Mouse (Mus musculus) liver (tissue): Measurements from ENCODE around the gene Tas2r143.

Experiments
- DNase-seq: peaks from one replicate; pipeline ENCODE4 v3.0.0-alpha.2; 2020; ENCODE audit warnings: mixed read lengths

The Tas2r143 gene

DNA sequence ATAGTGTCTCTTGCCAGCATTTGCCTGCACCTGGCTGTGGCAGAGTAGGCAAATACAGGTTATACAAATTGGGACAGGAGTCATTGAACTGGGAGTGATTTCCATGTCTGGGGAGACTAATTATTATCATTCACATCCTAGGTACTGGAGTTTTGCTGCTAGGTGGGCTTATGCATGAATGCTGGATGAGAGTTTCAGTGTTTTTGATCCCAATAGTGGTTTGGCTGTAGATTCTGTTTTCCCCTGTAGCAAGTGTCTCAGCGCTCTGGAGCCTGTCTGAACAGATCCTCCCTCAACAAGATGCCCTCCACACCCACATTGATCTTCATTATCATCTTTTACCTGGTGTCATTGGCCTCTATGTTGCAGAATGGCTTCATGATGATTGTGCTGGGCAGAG, at the start of gene Tas2r143:
TSS of gene Tas2r143 (plus strand) at position 301 of the 400 bp plus-strand sequence.
- DNase-seq: no peak

DNA sequence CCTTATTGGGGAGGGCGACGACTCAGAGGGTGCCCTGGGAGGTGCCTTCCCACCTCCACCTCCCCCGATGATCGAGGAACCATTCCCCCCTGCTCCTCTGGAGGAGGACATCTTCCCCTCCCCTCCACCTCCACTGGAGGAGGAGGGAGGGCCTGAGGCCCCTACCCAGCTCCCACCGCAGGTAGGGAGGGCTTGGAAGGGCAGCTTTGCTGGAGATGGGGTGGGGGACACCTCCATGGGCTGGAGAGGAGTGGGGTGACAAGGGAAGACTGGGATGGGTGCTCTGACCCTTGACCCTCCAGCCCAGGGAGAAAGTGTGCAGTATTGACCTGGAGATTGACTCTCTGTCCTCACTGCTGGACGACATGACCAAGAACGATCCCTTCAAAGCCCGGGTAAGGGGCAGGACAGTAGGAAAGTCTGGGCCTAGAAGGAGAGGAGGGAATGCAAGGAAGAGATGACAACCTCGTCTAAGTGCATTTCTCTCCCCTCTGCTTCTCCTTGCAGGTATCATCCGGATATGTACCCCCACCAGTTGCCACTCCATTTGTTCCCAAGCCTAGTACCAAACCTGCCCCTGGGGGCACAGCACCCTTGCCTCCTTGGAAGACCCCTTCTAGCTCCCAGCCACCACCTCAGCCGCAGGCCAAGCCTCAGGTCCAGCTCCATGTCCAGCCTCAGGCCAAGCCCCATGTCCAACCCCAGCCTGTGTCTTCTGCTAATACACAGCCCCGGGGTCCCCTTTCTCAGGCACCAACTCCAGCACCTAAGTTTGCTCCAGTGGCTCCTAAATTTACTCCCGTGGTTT, 48.9 kb upstream of the Tas2r143 start:
- DNase-seq: no peak

DNA sequence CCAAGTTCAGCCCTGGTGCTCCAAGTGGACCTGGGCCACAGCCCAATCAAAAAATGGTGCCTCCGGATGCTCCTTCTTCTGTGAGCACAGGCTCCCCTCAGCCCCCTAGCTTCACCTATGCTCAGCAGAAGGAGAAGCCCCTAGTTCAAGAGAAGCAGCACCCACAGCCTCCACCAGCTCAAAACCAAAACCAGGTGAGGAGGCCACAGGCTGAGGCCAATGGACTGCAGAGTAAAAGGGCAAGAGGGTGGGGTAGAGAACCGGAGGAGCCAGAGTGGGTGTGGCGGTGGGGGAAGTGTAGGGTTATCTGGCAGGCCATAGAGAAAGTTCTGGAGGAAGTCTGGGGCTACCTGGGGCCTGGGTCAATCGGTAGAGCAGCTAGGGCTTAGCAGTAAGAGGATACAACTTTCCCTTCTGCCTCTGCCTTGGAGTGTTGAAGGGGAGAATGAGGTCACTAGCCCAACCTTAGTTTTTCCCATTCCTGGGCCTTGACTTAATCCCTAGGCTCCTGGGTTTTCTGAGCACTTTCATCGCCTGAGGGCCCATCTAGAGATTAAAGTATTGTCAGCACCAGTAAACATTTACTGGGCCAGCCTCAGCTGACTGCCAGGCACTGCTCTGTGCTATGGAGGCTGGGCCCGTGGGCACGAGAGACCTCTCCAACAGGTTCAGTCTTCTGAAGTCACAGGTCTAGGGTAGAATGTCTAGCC, 48.1 kb upstream of the Tas2r143 start:
- peak; percentile 59 for DNase-seq

DNA sequence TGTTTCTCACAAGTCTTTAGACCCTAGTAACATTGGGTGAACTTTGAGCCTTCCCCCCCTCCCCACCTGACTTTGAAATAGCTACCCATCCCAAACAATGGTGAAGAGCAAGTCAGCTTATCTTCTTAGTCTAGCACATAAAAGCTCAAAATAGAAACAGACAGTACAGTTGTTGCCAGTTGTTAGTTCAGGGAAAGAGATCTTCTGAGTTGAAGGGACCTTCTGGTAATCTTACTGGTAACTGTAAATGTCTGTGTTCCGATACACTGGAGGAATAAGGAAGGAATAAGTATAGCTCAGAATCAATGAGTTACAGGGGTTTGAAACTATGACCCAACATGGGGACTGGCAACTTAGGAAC, 47.6 kb upstream of the Tas2r143 start:
- no peak for DNase-seq

- peak; percentile 38 for DNase-seq
These were observed 46.9 kb upstream of the Tas2r143 start for GRCm38 (mm10) chr6:42353180-42353579.

DNA sequence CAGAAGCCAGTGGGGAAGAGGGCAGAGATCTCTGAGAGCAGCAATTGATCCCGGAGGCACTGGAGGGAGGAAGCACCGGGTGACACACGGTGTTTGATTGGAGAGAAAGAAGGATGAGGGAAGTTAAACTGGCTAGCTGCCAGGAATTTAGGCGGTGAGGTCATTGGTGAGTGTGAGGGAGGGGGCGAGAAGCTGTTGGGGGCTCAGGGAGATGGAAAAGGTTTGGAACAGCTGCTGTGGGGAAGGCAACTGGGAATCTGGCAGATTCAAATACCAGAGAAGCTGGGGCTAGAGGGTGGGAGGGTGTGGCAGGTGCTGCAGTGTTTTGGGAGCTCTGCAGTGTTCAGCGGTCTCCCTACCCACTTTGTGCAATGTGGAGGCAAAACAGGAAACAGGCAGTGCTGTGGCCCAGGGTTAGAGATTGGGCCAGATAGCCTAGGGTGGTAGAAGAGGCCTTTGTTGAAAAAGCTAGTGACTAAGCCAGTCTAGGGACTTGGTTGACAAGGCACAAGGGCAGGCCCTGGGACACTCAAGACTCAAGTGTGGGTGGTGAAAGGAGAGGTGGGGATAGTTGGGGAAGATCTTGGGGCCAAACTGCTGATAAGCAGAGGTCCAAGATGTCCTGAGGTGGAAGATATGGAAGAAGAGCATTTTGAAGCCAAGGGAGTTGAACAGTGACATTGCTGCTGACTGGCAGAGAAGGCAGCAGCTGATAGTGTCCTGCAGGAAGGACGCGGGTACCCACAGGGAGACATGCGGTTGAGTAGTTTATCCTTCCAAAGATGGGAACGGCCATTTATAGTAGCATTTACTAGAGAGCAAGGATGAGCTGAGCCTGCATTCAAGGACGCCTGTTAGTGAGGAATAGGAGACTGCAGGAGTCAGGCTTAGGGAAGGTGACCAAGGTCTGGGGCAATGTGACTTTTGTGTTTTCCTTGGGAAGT, 45.7 kb upstream of the Tas2r143 start:
- DNase-seq: peak; percentile 29

GRCm38 (mm10) chr6:42355366-42355765, 44.7 kb upstream of the Tas2r143 start:
- DNase-seq: no peak

- no peak for DNase-seq
These were observed 44.0 kb upstream of the Tas2r143 start for GRCm38 (mm10) chr6:42355794-42356600.

DNA sequence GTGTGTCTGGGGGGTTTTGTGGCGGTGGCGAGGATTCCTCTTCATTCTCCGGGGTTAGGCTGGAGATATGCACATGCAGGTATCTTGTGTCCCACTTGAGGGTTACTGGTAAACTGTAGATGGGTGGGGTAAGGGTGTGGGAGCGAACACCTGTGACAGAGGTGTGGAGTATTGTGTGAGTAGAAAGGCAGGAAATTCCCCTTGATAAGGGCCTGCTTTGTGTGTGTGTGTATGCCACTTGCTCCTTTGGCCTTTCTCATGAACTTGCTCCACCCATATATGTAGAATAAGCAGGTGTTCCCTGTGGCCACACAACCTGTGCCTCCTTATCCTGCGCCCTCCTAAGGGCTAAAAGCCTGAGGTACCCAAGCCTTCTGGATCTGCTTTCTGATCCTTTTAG, 43.1 kb upstream of the Tas2r143 start:
- no peak for DNase-seq

- no peak for DNase-seq
These were observed 42.1 kb upstream of the Tas2r143 start for GRCm38 (mm10) chr6:42357901-42358300.

DNA sequence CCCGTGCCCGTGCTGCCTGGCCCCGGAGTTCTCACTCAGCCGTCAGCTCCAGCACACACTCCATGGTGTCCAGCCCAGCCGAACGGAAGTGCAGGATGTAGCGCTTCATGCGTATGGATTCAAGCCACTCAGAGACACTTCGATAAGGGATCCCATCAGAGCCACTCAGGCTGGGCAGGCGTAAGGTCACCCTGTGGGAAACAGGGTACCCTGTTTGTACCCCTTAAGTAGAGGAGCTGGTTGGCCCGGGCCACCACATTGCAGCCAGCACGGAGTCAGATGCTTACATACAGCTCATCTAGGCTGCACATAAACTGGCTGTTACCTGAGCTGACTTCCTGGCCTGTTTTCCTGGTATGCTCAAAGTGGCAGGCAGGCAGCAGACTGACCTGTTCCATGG, 41.1 kb upstream of the Tas2r143 start:
- DNase-seq: no peak

DNA sequence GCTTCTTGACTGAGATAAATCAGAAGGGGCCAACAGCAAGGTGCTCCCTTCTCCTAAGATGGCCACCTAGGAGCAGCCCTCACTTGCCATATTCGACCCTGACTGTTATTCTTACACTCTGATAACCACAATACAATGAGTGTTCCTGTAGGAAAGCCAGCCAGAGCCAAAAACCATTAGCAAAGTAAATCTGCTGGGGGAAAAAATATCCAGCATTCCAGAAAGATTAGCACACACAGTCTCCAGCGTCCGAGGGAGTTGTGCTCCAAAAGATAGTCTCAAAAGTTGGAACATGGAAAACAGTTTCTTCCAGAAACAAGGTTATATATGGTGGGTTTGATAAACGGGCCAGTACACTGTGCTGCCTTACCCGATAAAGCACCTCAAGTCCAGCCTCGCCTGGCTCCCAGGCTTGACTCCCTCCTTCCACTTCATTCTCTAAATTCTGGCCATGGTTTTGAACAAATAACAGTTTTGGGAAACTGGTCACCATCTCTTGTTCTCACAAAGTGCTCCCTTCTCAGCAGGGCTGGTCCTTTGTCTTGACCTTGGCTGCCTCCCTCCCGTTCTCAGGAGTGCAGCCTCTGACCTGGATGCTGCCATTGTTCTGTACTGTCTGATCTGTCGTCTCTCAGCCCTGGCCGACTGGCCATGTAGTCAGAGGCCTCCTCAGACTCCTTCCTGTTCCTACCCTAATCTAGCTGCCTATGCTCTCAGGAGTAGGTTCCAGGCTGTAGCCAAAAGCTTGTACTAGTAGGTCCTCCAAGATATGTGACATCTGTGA, 40.5 kb upstream of the Tas2r143 start:
- DNase-seq: no peak

GRCm38 (mm10) chr6:42360231-42360840, 39.7 kb upstream of the Tas2r143 start:
- no peak for DNase-seq

DNA sequence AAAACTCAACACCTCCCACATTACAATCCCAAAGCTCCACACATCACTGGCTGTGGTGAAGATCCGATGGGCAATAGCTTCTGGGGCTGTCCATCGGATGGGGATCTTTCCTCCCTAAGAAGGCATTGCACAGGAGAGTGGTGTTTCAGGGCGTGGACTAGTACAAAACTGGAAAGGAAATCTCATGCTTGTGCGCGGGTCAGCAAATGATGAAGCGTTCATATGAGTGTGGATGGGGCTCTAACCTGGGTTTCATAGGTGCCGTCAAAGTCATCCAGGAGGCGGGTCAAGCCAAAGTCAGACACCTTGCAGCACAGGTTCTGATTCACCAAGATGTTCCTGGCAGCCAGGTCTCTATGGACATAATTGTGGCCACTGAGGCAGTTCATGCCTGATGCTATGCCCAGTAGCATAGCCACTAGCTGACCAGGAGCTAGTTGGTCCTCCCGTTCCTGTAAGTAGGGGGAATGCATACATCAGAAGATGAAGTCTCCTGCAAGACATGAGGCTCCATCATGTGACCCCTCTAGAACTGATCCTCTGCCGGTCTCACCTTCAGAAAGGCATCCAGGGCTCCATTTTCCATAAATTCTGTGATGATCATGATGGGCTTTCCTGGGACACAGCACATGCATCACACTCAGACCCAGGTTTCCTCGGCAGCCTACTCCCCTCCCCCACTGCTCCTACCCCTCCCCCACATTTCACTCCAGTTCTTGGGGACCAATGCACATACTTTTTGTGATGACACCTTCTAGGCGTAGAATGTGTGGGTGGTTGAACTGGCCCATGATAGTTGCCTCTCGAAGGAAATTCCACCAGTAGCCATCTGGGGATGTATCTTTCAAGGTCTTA, 38.8 kb upstream of the Tas2r143 start:
- DNase-seq: no peak

DNA sequence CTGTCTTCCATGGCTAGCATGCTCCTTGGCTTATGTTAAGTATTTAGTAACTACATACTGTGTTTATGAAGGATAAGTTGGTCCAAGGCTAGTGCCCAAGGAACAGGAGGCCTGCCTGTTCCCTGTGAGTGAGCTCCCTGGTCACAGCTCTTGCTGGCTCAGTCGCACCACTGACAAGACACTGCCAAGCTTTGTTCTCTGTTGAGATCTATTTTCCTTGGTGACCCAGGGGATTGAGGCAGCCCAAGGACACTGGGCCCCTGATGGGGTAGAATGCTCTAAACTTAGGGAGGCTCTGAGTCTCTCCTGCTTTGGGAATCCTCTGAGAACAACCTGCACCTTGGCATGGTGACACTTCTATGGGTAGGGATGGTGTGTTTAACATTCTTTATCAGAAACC, 38.0 kb upstream of the Tas2r143 start:
- no peak for DNase-seq

DNA sequence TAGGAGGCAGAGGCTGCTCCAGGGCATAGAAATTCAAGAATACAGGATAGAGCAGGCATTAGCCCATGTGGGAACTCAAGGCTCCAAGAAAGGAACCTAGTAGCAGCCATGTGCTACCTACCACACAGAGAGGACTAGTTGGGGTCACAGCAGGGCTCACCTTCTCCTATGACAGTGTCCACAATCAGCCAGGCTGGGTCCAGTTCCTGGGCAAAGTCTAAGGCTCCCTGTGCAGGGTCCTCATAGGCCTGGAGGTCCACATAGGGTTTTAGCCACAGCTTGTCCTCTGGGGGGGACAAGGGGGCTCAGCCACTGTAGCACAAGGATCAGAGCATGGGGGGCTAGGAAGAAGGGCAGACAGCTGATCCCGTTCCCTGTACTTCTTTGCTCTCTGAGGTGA, 37.5 kb upstream of the Tas2r143 start:
- no peak for DNase-seq

GRCm38 (mm10) chr6:42362974-42363373, 37.1 kb upstream of the Tas2r143 start:
- DNase-seq: no peak

DNA sequence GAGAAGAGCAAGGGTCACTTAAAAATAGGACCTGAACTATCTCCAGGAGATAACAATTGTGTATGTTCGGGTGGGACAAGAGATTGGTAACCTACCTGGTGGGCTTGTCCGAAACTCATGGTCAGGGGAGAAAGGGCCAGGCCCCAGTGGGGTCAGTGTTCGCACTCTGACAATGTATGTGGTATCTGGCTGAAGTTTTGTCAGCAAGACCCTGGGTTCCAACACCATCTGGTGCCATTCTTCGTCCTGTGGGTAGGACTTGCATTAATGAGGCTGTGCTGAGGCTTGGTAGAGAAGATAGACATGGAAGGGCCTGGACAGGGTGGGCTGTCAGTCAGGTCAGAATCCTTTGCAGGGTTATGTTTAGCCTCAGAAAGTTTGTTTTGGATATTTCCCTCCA, 36.0 kb upstream of the Tas2r143 start:
- no peak for DNase-seq

DNA sequence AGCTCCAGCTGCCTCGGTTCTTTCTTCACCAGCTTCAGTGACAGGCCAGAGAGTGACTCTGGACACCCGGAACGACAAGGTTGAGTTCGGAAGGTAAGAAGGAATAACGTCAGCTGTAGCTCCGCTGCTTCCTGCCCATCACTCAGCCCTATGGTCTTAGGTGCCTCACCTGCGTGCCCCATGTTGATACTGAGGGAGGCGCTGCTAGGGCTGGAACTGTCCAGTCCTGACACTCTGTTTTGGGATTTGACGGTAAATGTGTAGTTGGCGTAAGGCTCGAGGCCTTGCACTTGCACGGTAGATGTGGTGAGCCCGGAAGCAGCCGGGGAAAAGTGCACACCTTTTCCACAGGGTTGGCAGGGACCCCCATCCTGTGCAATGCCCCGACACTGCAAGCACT, 35.4 kb upstream of the Tas2r143 start:
- DNase-seq: no peak

DNA sequence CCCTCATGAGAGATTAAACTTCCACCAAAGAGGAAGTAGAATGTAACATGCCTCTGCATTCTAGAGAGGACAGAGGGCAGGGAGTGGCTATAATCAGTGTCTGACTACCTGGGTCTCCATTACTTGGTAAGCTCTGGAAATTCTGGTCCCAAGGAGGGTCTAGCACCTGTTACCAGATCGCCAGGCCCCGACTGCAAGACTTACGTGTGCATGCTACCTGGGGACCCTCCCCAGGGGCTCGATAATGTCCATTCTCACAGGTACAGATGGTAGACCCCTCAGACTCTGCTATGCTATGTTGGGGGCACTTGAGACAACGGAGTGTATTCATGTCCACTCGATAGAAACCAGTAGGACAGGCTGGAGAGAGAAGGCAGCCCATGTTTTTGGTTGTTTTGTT, 34.8 kb upstream of the Tas2r143 start:
- DNase-seq: no peak
